Mouse (Mus musculus) brain, embryonic 18.5 days (tissue): ENCODE data around the gene Cpt1b.

Experiments used
- DNase-seq: peaks from one replicate; pipeline ENCODE4 v3.0.0-alpha.2; 2012; ENCODE audit warnings: low read depth, low spot score

Cpt1b gene

GRCm38 (mm10) chr15:89379429-89379828, 46.2 kb downstream of the Cpt1b start:
- no peak for DNase-seq

DNA sequence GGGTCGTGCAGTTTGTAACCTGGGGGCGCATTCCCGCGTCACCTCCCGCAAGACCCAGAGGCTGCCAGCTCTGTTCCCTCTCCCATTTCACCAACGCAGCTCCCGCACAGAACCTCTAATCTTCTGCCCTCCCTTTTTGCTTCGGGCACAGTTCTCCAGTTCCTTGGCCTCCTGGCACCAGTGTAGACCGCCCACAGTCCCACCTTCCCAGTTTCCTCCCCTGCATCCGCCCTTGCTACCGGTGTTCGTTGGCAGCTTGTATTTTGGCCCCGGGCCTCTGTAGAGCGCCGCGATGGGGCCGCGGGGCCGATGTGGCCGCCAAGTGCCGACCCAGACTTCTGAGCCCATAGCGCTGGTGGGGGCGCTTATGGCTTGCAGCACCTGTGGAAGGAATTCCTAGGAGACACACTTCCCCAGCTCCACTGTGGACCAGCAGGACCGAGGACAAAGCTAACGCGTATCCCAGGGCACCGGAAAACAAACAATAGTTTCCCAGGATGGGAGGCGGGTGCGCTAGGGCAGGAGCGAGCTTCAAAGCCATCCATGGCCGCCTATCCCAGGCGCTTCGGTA, 46.7 kb downstream of the Cpt1b start, which contains the start of gene Odf3b:
TSS of gene Odf3b (minus strand) at position 452 of the 571 bp plus-strand sequence.
- no peak for DNase-seq

DNA sequence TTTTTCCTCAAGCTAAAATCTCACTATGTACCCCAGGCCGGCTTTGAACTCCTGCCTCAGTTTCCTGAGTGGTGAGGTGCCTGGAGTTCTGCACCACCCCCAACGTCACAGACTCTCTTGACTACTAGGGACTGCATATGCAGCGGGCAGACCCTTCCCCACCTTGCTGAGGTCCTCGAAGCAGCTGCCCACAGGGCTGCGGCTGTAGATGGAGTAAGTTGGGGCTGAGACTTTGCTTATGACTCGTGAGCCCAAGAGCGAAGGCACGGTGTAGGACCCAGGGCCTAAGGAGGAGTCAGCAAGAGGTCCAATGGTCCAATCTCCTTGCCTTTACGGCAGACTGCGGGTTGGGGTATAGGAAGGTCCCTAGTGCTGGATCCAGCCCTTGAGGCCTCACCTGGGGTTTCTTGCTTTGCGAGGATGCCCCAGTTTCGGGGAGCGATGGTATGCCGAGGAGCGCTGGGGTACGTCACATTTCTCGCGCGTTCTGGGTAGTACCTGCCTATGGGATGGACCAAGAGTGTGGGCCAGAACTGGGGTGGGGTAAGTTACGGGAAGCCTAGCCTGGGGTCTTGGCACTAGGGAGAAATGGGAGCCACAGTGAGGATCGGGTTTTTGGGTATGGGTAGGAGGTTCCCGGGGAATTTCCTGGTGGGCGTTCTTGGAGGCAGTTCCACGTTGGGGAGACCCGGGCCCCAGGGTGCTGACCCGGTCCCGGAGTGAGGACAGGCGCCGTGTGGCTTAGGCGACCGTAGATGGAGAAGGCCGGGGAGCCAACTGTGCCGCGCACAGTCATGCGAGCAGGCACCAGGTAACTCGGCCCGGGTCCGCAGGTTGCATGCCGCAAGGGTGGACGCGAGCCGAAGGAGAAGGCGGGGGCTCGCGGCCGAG, 47.5 kb downstream of the Cpt1b start:
- no peak for DNase-seq

GRCm38 (mm10) chr15:89377362-89377761, 48.3 kb downstream of the Cpt1b start:
- DNase-seq, result no peak

DNA sequence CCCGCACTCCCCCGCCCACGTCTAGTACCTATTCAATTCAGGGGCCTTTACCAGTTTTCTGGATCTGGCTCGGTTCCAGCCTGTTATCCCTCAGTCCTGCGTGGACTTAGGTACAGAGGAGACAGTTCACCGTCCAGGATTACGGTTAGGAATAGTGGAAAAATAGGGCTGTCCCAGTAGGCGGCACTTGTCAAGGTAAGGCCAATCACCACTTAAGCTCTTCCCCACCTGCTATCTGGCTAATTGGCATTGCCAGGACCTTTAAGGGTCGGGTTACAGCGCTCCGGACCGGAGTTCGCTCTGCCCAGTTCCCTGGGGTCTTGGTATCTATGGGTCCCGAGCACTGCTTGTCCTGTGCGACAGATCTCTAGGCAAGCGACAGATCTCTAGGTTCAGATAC, 48.7 kb downstream of the Cpt1b start, which contains the start of gene Tymp:
TSS of gene Tymp (minus strand) at position 83 of the 400 bp plus-strand sequence.
- no peak for DNase-seq

DNA sequence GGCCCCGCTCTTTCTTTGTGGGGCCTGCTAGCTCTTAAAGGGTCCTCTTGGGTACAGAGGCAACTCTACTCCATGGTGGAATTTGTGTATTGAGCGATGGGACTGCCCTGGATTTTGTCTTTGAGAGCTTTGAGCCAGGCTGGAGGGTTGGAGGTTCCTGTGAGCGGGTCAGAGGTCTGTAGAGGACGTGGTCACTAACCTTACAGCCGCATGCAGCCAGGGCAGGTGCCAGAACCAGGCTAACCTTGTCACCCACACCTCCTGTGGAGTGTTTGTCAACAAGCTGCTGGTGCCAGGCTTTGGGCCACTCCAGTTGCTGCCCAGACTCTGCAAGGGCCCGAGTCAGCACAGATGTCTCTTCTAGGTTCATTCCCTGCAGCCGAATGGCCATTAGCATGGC, 49.6 kb downstream of the Cpt1b start:
- DNase-seq, result no peak

- no peak for DNase-seq
Observed at GRCm38 (mm10) chr15:89374801-89375534, 50.7 kb downstream of the Cpt1b start.

DNA sequence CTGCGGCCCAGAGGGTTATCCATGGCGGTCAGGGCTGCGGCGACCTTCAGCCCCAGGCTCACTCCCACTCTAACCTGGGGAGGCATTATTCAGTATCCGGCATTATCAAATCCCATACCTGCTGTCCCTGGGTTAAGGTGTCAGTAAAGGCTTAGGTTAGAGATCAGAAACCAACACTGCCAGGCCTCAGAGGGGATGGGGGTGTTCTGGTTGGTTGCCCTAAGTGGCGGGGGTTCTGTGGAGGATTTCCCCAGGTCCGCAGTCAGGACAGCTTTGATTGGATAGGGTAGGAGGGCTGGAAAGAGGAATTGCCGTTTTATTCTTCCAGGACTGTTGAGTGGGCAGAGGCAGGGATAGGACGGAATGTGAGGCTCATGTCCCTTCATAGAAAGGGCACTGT, 51.3 kb downstream of the Cpt1b start:
- no peak for DNase-seq

- peak; percentile 73 for DNase-seq
Observed at GRCm38 (mm10) chr15:89373762-89374248, 51.9 kb downstream of the Cpt1b start, which contains the start of gene Sco2. TSS of gene Sco2 (minus strand) at chr15:89373846.

GRCm38 (mm10) chr15:89373027-89373761, 52.5 kb downstream of the Cpt1b start:
- peak; percentile 50 for DNase-seq

GRCm38 (mm10) chr15:89372536-89372935, 53.1 kb downstream of the Cpt1b start:
- no peak for DNase-seq

- DNase-seq, result no peak
Observed at GRCm38 (mm10) chr15:89372068-89372467, 53.6 kb downstream of the Cpt1b start.
